Mouse (Mus musculus) CD4-positive, CD25-positive, alpha-beta regulatory T cell, adult 2 months (primary cell): ENCODE data around the gene Wt1.

Source experiments
- DNase-seq: peaks from one replicate; pipeline ENCODE4 v3.0.0-alpha.2; 2012; ENCODE audit warnings: low read depth, low spot score

Wt1 gene

DNA sequence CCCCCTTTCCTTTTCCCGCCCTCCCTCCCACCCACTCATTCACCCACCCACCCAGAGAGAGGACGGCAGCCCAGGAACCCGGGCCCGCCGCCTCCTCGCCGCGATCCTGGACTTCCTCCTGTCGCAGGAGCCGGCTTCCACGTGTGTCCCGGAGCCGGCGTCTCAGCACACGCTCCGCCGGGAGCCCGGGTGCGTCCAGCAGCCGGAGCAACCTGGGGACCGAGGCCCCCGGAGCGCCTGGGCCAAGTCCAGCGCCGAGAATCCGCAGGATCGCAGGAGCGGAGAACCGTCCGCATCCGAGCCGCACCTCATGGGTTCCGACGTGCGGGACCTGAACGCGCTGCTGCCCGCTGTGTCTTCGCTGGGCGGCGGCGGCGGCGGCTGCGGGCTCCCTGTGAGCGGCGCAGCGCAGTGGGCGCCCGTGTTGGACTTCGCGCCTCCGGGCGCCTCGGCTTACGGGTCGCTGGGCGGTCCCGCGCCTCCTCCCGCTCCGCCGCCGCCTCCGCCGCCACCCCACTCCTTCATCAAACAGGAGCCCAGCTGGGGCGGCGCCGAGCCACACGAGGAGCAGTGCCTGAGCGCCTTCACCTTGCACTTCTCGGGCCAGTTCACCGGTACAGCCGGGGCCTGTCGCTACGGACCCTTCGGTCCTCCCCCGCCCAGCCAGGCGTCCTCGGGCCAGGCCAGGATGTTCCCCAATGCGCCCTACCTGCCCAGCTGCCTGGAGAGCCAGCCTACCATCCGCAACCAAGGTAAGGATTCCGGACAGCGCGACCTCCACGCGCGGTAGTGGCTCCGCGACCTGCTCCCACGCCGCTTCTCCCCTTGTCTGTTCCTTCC, 582 bp downstream of the Wt1 start:
- no peak for DNase-seq

DNA sequence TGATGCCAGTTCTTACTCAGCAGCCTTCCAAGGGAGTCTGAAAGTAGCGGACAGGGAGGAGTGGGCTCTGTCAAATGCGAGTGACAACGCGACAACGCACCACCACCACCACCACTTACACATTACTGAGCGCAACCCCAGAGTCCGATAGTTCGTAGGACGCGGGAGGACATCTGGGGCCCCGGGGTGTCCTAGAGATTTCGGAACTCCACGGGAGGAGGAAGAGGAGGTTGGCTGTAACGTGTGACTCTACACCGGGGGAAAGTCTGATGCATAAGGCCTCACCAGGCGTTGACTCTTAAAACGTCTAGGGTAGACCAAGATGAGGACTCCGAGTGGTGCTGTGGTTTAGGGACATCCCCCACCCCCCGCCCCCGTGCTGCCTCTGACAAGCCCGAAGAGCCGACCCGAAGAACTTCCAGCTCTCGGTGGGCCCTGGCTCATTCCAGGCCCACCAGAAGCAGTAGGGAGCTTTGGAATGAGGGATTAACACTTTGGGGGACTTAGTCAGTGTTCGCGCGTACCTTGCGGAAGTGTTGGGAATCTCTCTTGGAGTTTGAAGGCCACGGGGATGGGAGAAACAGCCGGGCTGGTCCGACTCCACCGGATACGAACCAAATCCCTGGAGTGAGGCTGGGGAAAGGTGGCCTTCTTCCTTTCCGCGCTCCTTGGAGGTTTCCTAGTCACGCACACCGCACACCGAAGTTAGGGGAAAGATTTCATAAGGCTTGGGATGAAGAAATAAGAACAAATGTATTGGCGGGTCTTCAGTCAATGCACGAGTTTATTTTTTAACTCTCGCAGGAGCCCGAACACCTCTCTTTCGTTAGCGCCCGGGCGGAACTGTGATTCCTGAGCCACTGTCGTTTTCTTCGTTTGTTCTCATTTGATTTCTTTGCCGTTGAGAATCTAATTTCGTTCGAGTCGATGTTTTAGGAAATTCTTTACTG, 1.5 kb downstream of the Wt1 start:
- no peak for DNase-seq

DNA sequence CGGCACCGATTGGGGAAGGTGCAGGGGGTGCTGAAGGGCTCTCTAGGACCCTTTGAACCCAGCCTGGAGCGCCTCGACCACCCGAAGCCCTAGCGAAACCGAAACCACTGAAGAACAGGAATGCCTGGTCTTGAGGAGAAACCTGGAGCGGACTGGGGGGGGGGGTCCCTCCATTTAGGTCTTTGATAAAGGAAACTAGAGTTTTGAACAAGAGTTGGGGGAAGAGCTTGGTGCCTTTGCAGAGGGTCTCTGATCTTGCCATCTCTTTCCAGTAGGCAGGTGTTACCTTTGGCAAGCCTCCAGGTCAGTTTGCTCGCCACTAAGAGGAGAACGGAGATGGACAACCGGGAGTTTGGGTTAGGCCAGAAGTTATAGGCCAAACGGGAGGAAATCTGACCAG, 2.2 kb downstream of the Wt1 start:
- no peak for DNase-seq

DNA sequence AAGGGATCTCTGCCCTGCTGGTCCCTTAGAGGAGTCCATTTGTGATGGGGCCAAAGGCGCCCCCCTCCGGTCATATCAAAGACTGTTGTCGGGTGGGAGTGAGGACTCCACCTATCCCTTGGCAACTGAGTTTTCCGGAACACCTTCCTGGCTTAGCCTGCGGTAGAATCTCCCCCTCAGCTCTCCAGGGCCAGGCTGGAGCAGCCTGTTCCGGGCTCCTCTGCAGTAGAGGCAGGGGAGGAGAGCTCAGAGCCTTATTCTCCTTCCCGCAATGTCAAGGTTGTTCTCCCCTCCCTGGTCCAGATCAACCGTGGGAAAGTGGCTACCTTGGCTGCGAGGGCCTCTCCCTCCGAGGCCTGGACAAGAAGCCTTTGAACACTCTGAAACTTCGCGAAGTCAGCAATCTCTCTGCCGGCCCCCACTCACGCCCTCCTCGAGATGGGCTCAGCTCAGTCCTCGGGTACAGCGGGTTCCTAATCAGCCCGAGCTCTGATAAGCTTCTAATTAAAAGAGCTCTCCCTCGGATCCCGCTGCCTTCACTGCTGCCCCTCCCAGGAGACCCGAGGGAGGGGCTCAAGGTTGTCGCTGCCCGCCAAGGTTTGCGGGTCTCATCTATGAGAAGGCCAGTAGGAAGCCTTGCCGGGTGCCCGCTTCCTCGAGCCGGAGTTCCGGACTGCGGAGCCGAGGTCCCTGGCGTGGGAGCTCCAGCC, 4.2 kb downstream of the Wt1 start:
- peak; percentile 9 for DNase-seq

DNA sequence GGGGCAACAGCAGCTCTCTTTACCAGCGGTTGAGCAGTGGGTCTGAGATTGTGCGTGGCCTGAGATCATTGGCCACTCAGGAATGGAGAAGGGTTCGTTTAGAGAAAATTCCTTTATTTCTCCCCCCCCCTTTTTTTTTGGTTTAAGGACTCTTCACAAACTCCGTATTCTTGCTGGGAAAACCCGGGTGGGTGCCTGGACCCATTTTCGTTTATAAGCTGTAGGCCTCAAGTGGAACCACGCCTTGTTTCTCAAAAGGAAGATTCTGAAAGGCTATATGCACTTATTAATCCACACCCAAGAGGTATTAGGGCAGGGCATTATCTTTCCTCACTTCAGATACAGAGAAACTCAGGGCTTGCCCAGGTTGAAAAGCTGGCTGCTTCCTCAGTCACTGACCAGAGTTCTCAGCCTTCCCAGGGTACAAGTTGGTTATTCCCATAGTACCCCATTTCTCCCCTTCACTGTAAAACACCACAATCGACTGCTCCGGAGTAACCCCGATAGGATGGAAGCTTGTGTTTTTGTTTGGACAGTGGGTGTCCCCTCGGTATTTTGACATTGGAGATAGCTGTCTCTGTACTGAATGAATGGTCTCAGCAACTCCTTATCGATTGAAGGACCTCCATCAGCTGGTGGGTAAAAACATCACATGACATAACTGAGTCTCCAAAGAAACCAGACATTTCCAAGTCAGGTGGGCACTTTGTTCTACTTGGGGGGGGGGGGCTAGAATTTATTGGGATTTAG, 4.9 kb downstream of the Wt1 start:
- no peak for DNase-seq

DNA sequence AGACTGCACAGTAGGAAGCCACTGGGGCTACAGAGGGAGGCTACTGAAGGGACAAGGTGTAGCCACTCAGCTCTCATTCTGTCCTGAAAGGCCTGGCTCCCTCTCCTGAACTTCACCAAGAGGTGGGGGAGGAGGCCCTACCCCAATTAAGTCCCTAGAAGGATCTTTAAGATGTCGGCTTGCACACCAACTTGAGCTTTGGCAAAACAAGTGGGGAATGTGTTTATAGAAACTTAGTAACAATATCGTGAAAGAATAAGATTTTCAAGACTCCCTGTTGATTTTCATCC, 5.4 kb downstream of the Wt1 start:
- DNase-seq, result no peak

DNA sequence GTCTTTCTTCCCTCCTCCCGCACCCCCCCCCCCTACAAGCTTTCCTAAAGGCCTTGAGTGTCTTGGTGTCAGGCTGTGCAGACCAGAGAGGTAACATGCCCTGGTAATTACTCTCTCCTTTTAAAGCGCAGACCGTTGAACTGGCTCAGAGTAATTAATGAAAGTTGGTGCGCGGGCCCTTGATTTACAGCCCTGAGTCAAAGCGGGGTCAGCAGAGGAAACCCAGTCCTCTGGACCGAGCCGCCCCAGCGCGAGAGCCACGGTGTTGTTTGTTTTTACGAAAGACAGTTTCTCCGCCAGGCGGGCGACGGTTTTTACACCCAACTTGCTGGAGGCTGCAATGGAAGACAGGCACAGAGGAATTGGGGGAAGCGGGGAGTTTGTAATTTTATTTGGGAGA, 6.0 kb downstream of the Wt1 start:
- no peak for DNase-seq

DNA sequence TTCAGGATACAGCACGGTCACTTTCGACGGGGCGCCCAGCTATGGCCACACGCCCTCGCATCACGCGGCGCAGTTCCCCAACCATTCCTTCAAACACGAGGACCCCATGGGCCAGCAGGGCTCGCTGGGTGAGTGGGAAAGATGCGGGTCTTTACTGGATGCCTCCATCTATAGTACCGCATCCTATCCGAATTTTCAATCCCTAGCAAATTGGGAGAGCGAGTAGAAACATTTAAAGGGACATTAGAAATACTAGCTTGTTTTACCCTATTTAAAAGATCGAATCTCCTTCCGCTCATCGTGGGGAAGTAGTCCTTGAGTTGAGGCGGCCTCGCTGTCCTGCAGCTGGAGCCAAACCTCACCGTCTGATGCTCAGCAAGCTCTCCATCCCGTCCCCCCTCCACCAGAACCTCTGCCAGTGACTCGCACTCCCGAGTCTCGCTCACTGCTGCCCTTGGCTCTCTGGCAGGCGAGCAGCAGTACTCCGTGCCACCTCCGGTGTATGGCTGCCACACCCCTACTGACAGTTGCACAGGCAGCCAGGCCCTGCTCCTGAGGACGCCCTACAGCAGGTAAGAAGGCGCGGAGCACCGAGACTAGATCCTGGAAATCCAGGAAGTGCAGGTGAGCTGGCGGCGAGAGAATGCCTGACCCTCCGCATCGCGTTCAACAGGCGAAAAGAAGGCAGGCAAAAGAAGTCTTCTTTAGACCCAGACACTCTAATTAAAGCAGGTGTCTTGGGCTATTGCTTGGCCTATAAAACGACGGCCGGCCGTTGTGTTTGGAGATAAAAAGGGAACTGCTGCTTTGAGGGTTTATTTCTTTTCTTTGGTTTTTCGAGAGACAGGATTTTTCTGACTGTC, 6.8 kb downstream of the Wt1 start:
- no peak for DNase-seq

DNA sequence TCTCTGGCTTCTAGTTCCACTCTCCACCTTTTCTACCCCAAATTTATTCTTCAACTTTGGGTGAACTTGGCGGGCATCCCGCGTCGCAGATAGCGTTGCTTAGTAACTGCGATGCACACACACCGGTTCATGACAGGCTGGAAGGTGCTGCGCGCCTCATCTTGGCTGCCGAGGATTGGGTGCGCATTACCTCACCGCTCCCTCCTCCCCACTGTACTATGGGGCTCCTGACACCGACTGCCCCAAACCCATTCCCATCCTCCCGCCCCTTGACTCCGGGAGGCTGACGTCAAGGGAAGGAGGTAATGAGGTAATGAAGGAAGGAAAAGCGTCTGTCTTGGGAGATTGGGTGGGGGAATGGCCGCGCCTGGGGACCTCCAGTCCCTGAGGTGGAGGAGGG, 8.0 kb downstream of the Wt1 start:
- DNase-seq, result no peak

DNA sequence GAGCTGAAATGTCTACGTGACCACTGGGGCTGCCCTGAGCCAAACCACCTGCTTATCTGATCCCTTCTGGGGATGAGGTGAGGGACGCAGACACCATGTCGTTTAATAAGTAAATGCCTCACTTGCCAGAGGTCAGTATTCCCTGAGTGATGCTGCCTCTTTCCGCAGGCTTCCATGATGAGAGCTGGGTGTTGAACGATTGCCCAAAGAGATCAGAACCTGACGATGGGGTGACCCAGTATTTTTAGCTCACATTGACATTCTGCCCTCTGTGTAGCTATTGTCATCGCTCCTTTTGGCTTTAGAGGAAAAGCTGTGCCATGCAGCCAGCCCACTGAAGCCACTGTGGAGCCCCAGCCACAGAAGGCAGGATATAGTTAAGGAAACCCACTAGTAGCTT, 13.1 kb downstream of the Wt1 start:
- DNase-seq, result no peak

DNA sequence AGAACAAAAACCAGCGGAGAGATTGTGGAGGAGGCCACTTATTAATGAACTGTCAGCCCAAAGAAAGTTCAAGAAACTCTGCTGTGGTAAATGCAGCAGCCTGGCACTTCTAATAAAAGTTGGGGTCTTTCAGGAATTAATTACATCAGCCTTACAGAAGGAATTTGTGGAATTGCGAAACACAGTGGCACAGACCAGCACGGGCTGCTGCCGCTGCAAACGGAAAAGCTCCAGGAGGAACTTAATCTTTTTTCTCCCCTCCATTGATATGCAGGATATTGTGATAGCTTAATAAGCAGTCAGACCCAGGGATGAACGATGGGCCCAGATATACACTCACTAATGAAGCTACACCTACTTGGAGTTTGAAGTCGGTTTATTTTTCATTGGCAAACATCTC, 15.0 kb downstream of the Wt1 start:
- DNase-seq, result no peak

DNA sequence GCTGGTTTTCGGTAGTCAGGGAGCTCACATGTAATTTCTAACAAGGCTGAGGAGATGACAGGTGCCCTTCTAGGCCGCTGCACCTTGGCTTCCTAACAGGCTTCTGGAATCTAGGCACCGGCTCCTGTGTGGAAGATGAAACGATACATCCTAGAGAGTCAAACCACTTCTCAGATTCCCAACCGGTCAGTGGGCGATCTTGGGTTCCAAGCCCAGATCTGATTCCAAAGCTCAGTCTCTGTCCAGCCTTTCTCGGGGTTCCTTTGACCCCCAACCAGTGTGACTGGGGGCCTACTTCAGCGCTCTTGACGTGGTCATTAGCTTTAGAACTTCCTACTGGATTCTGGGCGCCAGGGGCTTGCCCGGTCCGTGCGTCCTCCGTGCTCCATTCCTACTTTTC, 17.4 kb downstream of the Wt1 start:
- DNase-seq, result no peak

DNA sequence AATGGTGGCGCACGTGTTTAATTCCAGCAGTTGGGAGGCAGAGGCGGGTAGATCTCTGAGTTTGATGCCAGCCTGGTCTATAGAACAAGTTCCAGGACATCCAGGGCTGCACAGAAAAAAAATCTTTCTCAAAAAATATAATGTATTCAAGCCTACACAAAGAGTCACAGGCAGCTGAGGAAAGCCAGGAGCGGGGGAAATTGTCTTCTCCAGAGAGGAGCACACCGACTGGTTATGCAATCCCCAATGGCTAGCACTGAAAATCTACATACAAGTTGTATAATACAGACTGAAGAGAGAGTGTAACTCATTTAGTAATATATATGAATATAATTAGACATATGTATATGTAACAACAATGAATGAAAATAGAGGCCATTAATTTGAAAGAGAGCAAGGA, 25.2 kb downstream of the Wt1 start:
- DNase-seq, result no peak

DNA sequence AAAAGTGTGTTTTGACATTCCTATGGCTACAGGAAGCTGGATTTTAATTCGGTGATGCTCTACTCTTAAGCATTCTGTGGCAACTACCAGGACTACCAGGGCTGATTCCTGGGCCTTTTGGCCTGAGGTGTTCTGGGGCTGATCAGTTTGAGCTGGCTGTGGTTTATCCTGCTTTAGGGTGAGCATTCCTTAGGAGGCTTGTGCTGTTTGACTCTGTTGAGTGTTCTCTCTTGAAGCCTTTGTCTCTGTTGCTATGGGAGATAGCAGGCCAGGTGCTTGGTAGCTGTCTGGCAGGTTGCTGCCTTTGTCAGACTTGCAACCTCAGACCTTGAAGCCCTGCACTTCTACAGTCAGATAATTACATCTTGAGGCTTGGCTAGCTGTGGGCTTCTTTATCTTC, 26.7 kb downstream of the Wt1 start:
- DNase-seq, result no peak

DNA sequence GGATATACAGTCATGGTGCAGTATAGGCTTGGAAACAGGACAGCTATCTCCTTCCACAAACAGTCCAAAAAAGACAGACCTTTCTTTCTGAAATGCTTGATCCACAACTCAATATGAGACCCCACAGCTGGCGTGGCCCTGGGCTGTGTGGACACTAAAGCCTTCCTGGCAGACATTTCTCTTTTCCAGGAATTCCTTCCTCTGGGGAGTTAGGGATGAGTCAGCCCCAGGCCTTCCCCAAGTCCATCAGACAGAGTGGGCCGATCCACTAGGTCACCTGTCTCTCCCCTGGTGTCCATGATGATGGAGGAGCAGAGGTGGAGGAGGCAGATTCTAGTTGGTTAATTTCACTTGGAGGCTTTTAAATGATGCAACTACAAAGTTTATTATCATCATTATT, 34.6 kb downstream of the Wt1 start:
- DNase-seq, result no peak

DNA sequence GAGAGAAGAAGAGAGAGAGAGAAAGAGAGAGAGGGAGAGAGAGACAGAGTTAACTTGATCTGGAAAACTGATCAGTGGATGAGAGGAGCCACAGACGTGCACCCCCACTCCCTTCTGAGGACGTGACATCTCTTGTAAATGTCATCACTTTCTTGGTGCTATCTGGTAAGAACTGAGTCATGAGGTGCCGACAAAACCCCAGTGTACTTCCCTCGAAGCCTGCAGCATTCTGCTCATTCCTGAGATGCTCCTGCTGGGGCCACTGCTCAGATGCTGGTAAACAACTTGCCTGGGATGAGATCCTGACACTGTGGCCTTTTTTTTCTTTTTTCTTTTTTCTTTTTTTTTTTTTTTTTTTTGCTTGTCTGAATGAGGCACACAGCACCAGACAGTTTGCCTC, 36.4 kb downstream of the Wt1 start:
- no peak for DNase-seq

DNA sequence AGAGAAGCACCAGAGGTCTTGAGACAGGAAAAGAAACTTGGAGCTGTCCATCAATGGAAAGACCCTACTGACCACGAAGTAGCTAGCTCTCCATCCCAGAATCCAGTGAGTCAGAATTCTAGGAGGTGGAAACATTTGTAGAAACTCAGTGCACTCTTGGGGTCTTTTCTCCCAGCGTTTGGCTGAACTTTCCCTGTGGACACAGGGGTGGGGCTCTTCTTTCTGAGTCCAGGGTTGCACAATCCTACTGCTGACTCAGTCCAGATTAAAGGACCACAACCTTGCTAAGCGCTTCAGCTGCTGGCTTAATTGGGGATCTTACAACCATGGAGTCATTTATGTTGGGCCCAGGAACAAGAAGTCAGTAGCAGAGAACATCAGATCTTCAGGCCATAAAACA, 41.8 kb downstream of the Wt1 start:
- no peak for DNase-seq

DNA sequence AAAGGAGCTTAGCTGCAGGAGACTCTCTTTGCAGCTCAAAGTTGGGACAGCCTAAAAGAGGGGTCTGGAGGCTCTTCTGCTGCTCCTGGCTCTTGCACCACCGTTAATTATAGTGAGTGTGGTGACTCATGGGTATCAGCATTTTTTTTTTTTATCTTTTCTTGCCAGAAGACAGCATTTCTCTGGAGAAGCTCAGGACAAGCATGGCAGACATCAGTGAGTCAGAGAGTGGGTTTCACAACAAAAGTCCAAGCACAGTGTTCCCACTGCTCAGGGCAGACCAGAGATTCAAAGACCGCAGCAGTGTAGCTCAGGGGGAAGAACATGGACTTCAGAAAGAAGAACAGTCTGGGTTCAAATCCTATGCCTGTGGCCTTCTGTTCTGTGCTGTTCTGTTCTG, 47.9 kb downstream of the Wt1 start:
- no peak for DNase-seq

DNA sequence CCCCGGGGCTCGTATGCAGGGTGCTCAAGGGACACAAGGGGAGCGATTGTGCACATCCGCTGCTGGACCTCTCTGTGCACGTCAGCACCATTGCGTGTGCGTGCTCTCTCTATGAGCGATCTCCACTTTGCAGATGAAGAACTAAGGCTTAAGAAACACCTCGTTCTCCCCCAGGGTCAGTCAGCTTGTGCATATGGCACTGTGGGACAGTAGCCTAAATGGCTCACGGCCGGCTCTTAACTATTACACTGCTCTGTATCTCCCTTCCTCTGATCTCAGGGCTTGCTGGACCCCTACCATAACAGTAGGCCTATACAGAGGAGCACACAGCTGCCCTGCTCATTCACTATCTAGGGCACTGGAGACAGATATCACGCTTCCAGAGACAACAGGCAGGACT, 52.5 kb downstream of the Wt1 start:
- DNase-seq, result no peak

DNA sequence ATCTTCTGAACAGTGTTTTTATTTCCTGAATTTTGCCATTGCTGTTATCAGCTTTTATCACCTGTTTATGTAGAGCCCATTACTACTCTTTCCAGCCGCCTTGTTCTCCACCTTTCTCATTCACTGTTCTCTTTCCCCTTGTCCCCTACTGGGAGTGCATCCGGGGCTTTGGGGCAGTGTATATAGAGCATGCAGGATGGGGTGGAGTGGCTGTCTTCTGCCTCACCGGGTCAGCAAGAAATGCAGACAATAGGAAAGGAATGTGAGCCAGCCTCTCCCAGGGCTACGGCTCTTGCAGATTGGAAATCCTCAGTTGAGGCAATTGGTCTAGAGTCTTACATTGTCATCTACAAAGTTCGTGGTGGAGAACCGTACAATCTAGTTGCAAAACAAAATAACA, 56.2 kb downstream of the Wt1 start:
- DNase-seq, result no peak

DNA sequence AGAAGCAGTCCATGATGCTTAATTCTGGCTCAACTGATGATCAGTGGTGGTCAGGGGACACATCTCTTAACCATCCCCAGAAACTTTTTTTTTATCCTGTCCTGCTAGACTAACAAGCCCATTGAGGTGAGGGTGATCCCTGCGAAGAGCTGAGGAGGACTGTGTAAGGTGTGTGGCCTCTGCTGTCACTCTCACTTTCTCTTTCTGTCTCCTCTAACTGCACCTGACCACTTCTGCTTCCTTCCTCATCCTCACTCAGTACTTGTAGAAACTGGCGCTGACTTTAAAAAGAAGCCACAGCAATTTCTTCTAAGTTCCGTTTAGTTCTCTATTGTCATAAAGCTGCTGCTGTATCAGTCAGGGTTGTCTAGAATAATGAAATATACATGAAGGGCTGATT, 58.8 kb downstream of the Wt1 start:
- no peak for DNase-seq
